Mouse (Mus musculus): ENCODE data around the gene Hcn3.

DNA sequence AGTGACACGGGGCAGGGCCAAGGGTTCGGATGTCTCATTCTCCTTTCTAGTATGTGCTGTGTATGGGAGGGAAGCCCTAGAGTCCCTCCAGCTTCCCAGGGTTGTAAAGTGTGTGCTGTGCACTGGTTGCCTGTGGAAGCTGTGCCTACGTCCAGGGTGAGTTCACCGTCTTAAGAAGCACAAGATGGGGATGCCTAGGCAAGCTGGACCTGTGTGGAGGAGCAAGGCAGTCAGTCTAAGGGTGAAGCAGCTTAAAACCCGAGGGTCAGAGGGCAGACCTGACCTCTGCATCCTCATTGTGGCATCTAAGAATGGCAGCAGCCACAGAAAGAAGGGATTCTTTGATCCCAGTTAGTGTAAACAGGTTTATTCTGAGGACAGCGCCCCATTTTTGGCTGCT is 48.7 kb upstream of the Hcn3 start:
- TF ChIP-seq CTCF (IDR thresholded peaks at IDR 0.05) (no peak), EP300 (IDR thresholded peaks at IDR 0.05) (no peak)

Measured in lung, postnatal 0 days (tissue).